Mouse (Mus musculus) adrenal gland, adult 8-10 months (tissue): ENCODE data around the gene Tex13c1. TPM values are rescaled to one million over a fixed set of nuclear protein-coding genes. Genes with fewer than 3 reads are reported as not detected.

Source experiments
- DNase-seq: peaks from one replicate; pipeline ENCODE4 v3.0.0; 2022
- total RNA-seq, 4 experiments: library from RNA; stranded (reverse); gene quantifications; 2 replicates each; pipeline ENCODE4 v1.2.4; 2022

Gene Tex13c1
- total RNA-seq: not detected

- DNase-seq: no peak
Observed at GRCm38 (mm10) chrX:43590860-43591259, at the start of gene Tex13c1. Tex13c1 (plus strand) TSS chrX:43591160.

Other genes with a start within 250 kb of the Tex13c1 start
- gene Tenm1, start 162.0 kb upstream of the Tex13c1 start, total RNA-seq: 1 to 10 TPM in 3 of 4 experiments, under 1 TPM in 1; 0.87 to 1.9 (median 1.3) TPM